Mouse (Mus musculus) liver, postnatal 0 days (tissue): ENCODE results near the gene Ppm1j. TPM values are rescaled to one million over a fixed set of nuclear protein-coding genes. Genes with fewer than 3 reads are reported as not detected.

Experiments used
- ATAC-seq: fragments of 200-750 bp; cut with Nextera tagmentation; 2 replicates; pipeline ENCODE4 v1.8.0; 2017; ENCODE audit warnings: mild to moderate bottlenecking, moderate library complexity
- DNase-seq: peaks from one replicate; pipeline ENCODE4 v3.0.0-alpha.2; 2016
- H3K27ac ChIP-seq: fragments of 300-500 bp; sonication (generic); 2 replicates; pipeline ENCODE4 v1.5.1; 2014; ENCODE audit warnings: antibody characterized with exemption, moderate library complexity, mild to moderate bottlenecking, low read depth
- H3K27me3 ChIP-seq: fragments of 300-500 bp; sonication (generic); 2 replicates; pipeline ENCODE4 v1.6.1; 2014; ENCODE audit warnings: low read length, control low read depth, mixed read lengths; ENCODE audit not compliant: insufficient read depth
- H3K36me3 ChIP-seq: fragments of 300-500 bp; sonication (generic); replicated peaks from 2 replicates; pipeline ENCODE4 v1.6.1; 2014; ENCODE audit warnings: mild to moderate bottlenecking, control low read depth, low read length, moderate library complexity, mixed read lengths; ENCODE audit not compliant: insufficient read depth
- H3K4me1 ChIP-seq: fragments of 300-500 bp; sonication (generic); 2 replicates; pipeline ENCODE4 v1.6.1; 2014; ENCODE audit warnings: antibody characterized with exemption, mild to moderate bottlenecking, control low read depth; ENCODE audit not compliant: insufficient read depth
- H3K4me2 ChIP-seq: fragments of 300-500 bp; sonication (generic); 2 replicates; pipeline ENCODE4 v1.6.1; 2014; ENCODE audit warnings: low read depth, mild to moderate bottlenecking, low read length, moderate library complexity, mixed read lengths
- H3K4me3 ChIP-seq: fragments of 300-500 bp; sonication (generic); 2 replicates; pipeline ENCODE4 v1.5.1; 2014; ENCODE audit warnings: low read depth, low read length
- H3K9ac ChIP-seq: fragments of 300-500 bp; sonication (generic); replicated peaks from 2 replicates; pipeline ENCODE4 v1.6.1; 2014; ENCODE audit warnings: mild to moderate bottlenecking, moderate library complexity
- H3K9me3 ChIP-seq: fragments of 300-500 bp; sonication (generic); 2 replicates; pipeline ENCODE4 v1.6.1; 2016; ENCODE audit warnings: mild to moderate bottlenecking, control low read depth, low read length, mixed read lengths
- CTCF ChIP-seq: sonication (generic); IDR thresholded peaks from 2 replicates; pipeline ENCODE4 v1.5.1; 2016; ENCODE audit warnings: antibody characterized with exemption, low read depth
- EP300 ChIP-seq: IDR thresholded peaks from 2 replicates; pipeline ENCODE4 v1.6.1; 2016; ENCODE audit warnings: antibody characterized with exemption, low read depth, mild to moderate bottlenecking
- WGBS: fragments of 180-500 bp; shearing (Covaris S2); extraction: QIAGEN DNeasy Blood & Tissue Kit; methylation state at CpG from one replicate; pipeline ENCODE4 v1.1.7; 2014; ENCODE audit not compliant: insufficient replicate concordance; 5-methylcytosine and 5-hydroxymethylcytosine counted together
- polyA plus RNA-seq: library from polyadenylated mRNA; unstranded; fragments of >200 nt; fragmentation: Nextera tagmentation; extraction: Ambion mirVana; gene quantifications from 2 replicates; pipeline ENCODE4 v1.2.1, GENCODE M21; 2015

Gene Ppm1j
- polyA plus RNA-seq, 1 experiment from 2014 or later = 0.31 TPM

GRCm38 (mm10) chr3:104788561-104789311 lies 7.9 kb downstream of the Ppm1j start:
- Histone ChIP-seq H3K9me3 (no peaks in the 10 kb centered on the region), H3K27me3 (peaks cover 10% of the 10 kb centered on the region; the same call in 1 of the 2 replicates), H3K4me2 (peak overlapping the region; percentile 69), H3K4me1 (peaks cover 30% of the 10 kb centered on the region; the same call in 1 of the 2 replicates), H3K27ac (peak overlapping the region; percentile 74), H3K36me3 (peaks cover 8% of the 10 kb centered on the region; the same call in 1 of the 2 replicates), H3K4me3 (peak overlapping the region; percentile 61), H3K9ac (peak overlapping the region; percentile 60)
- no peak for TF ChIP-seq EP300
- TF ChIP-seq CTCF = peak; percentile 77
- under 1% methylated on average over 51 of the region's 52 CpGs for WGBS
- DNase-seq = peak; percentile 81
- peak; percentile 89 for ATAC-seq

- 14% methylated on average over 10 of the region's 10 CpGs for WGBS
- Histone ChIP-seq H3K9me3 (no peaks in the 10 kb centered on the region), H3K4me2 (peak overlapping the region; percentile 69), H3K4me3 (peak overlapping the region; percentile 61), H3K27me3 (peaks cover 7% of the 10 kb centered on the region; the same call in 1 of the 2 replicates), H3K9ac (peak overlapping the region; percentile 60), H3K36me3 (peaks cover 12% of the 10 kb centered on the region; the same call in 1 of the 2 replicates), H3K4me1 (peaks cover 33% of the 10 kb centered on the region), H3K27ac (peak overlapping the region; percentile 74)
- TF ChIP-seq EP300 (no peak), CTCF (no peak)
- no peak for DNase-seq
- ATAC-seq = peak; percentile 8; the same call in 1 of the 2 replicates
These were observed 8.4 kb downstream of the Ppm1j start for GRCm38 (mm10) chr3:104789312-104789605.

- peak overlapping the region; percentile 61 for H3K4me3 ChIP-seq
- DNase-seq (no peak), ATAC-seq (no peak)
- H3K4me2 ChIP-seq = peak overlapping the region; percentile 69
- H3K36me3 ChIP-seq = peaks cover 12% of the 10 kb centered on the region; the same call in 1 of the 2 replicates
- WGBS = 58% methylated on average over 13 of the region's 13 CpGs
- H3K9ac ChIP-seq = peak overlapping the region; percentile 60
- TF ChIP-seq CTCF (no peak), EP300 (no peak)
- H3K4me1 ChIP-seq = peaks cover 37% of the 10 kb centered on the region
- no peaks in the 10 kb centered on the region for H3K9me3 ChIP-seq
- H3K27me3 ChIP-seq = peaks cover 7% of the 10 kb centered on the region; the same call in 1 of the 2 replicates
- H3K27ac ChIP-seq = peak overlapping the region; percentile 74; the same call in 1 of the 2 replicates
These were observed 9.0 kb downstream of the Ppm1j start for GRCm38 (mm10) chr3:104789822-104790221.

- peaks cover 7% of the 10 kb centered on the region; the same call in 1 of the 2 replicates for H3K27me3 ChIP-seq
- no peak for DNase-seq
- H3K9ac ChIP-seq = peak overlapping the region; percentile 60
- no peak for TF ChIP-seq CTCF
- TF ChIP-seq EP300 = no peak
- peaks cover 39% of the 10 kb centered on the region for H3K4me1 ChIP-seq
- H3K27ac ChIP-seq = peak overlapping the region; percentile 29; the same call in 1 of the 2 replicates
- no peak for ATAC-seq
- H3K4me2 ChIP-seq = peak overlapping the region; percentile 69
- H3K36me3 ChIP-seq = peaks cover 14% of the 10 kb centered on the region; the same call in 1 of the 2 replicates
- no peaks in the 10 kb centered on the region for H3K9me3 ChIP-seq
- peak overlapping the region; percentile 61 for H3K4me3 ChIP-seq
- 52% methylated on average over 6 of the region's 6 CpGs for WGBS
These were observed 9.6 kb downstream of the Ppm1j start for GRCm38 (mm10) chr3:104790401-104790937.

GRCm38 (mm10) chr3:104791017-104791416 lies 10.2 kb downstream of the Ppm1j start:
- DNase-seq (no peak), ATAC-seq (no peak)
- Histone ChIP-seq H3K27ac (no peak overlapping the region), H3K9ac (peak overlapping the region; percentile 60; the same call in 1 of the 2 replicates), H3K36me3 (peaks cover 17% of the 10 kb centered on the region), H3K9me3 (no peaks in the 10 kb centered on the region), H3K4me1 (peaks cover 39% of the 10 kb centered on the region), H3K27me3 (peaks cover 7% of the 10 kb centered on the region; the same call in 1 of the 2 replicates), H3K4me2 (peak overlapping the region; percentile 69), H3K4me3 (no peak overlapping the region; the same call in 1 of the 2 replicates)
- 54% methylated on average over 4 of the region's 4 CpGs for WGBS
- TF ChIP-seq CTCF (no peak), EP300 (no peak)

GRCm38 (mm10) chr3:104791671-104792070 lies 10.8 kb downstream of the Ppm1j start:
- DNase-seq (no peak), ATAC-seq (no peak)
- H3K4me1 ChIP-seq = peaks cover 39% of the 10 kb centered on the region
- WGBS = 86% methylated on average over 8 of the region's 8 CpGs
- peaks cover 24% of the 10 kb centered on the region for H3K36me3 ChIP-seq
- H3K4me2 ChIP-seq = no peak overlapping the region
- H3K27me3 ChIP-seq = peaks cover 7% of the 10 kb centered on the region; the same call in 1 of the 2 replicates
- no peak overlapping the region for H3K4me3 ChIP-seq
- H3K9ac ChIP-seq = no peak overlapping the region
- H3K9me3 ChIP-seq = no peaks in the 10 kb centered on the region
- TF ChIP-seq CTCF (no peak), EP300 (no peak)
- no peak overlapping the region for H3K27ac ChIP-seq
